Mouse (Mus musculus): ENCODE measurements at regions not wholly inside any gene's neighbourhood (a gene's known extent, or its start where the extent isn't known, plus 50 kb on each side); places are given as distances from the start of the nearest gene placed in this dataset.

GRCm38 (mm10) chr1:194878440-194878839 is 60.2 kb upstream of the Cd34 start:
- Histone ChIP-seq H3K9me3 (replicated peaks) (no peaks in the 10 kb centered on the region), H3K27ac (replicated peaks) (no peak overlapping the region), H3K36me3 (no peaks in the 10 kb centered on the region), H3K27me3 (ENCODE audit: low read depth, poor library complexity, severe bottlenecking) (no peaks in the 10 kb centered on the region), H3K4me1 (peaks cover 6% of the 10 kb centered on the region), H3K4me3 (no peak overlapping the region)
- no peak for DNase-seq (ENCODE audit: low spot score)
- WGBS: 69% methylated on average over 2 of the region's 2 CpGs

GRCm38 (mm10) chr1:194879324-194880233 is 59.0 kb upstream of the Cd34 start:
- Histone ChIP-seq H3K27ac (replicated peaks) (peak overlapping the region; percentile 34), H3K36me3 (no peaks in the 10 kb centered on the region), H3K9me3 (replicated peaks) (no peaks in the 10 kb centered on the region), H3K4me3 (0 out of 2 replicates have a peak overlapping the region, but pooled peaks have one; percentile 23), H3K4me1 (peaks cover 6% of the 10 kb centered on the region), H3K27me3 (ENCODE audit: low read depth, poor library complexity, severe bottlenecking) (no peaks in the 10 kb centered on the region)
- DNase-seq (ENCODE audit: low spot score): peak; percentile 88
- 26% methylated on average over 22 of the region's 22 CpGs for WGBS

GRCm38 (mm10) chr1:194881556-194882223 is 56.9 kb upstream of the Cd34 start:
- H3K9me3 ChIP-seq (replicated peaks): no peaks in the 10 kb centered on the region
- no peaks in the 10 kb centered on the region for H3K27me3 ChIP-seq (ENCODE audit: low read depth, poor library complexity, severe bottlenecking)
- no peaks in the 10 kb centered on the region for H3K36me3 ChIP-seq
- no peak overlapping the region for H3K4me3 ChIP-seq
- peaks cover 6% of the 10 kb centered on the region for H3K4me1 ChIP-seq
- DNase-seq (ENCODE audit: low spot score): no peak
- no peak overlapping the region for H3K27ac ChIP-seq (replicated peaks)

- Histone ChIP-seq H3K4me3 (no peak overlapping the region), H3K4me1 (no peaks in the 10 kb centered on the region), H3K27me3 (ENCODE audit: low read depth, poor library complexity, severe bottlenecking) (no peaks in the 10 kb centered on the region), H3K27ac (replicated peaks) (no peak overlapping the region), H3K36me3 (no peaks in the 10 kb centered on the region), H3K9me3 (replicated peaks) (no peaks in the 10 kb centered on the region)
- WGBS: 76% methylated on average over 5 of the region's 5 CpGs
- no peak for DNase-seq (ENCODE audit: low spot score)
Measured at GRCm38 (mm10) chr1:194885071-194885686, 53.4 kb upstream of the Cd34 start.

GRCm38 (mm10) chr1:194885687-194886077 is 52.9 kb upstream of the Cd34 start:
- Histone ChIP-seq H3K4me1 (no peaks in the 10 kb centered on the region), H3K27me3 (ENCODE audit: low read depth, poor library complexity, severe bottlenecking) (no peaks in the 10 kb centered on the region), H3K4me3 (no peak overlapping the region), H3K9me3 (replicated peaks) (no peaks in the 10 kb centered on the region), H3K27ac (replicated peaks) (no peak overlapping the region), H3K36me3 (no peaks in the 10 kb centered on the region)
- DNase-seq (ENCODE audit: low spot score): no peak
- WGBS: 89% methylated on average over 5 of the region's 5 CpGs
